Mouse (Mus musculus) midbrain, postnatal 0 days (tissue): ENCODE data around the gene Lzts2. TPM values are rescaled to one million over a fixed set of nuclear protein-coding genes. Genes with fewer than 3 reads are reported as not detected.
A peak's percentile ranks its signal among the peaks of the same experiment; 100 is the strongest.

Experiments used
- ATAC-seq: fragments of 200-750 bp; cut with Nextera tagmentation; 2 replicates; pipeline ENCODE4 v1.8.0; 2017; ENCODE audit warnings: moderate number of reproducible peaks, mild to moderate bottlenecking, moderate TSS enrichment, moderate library complexity; ENCODE audit not compliant: low FRiP score
- DNase-seq: peaks from one replicate; pipeline ENCODE4 v3.0.0-alpha.2; 2015; ENCODE audit warnings: low spot score
- H3K27ac ChIP-seq: fragments of 300-500 bp; sonication (generic); 2 replicates; pipeline ENCODE4 v1.5.1; 2014; ENCODE audit warnings: low read depth, mild to moderate bottlenecking, low read length, mixed read lengths
- H3K27me3 ChIP-seq: fragments of 300-500 bp; sonication (generic); 2 replicates; pipeline ENCODE4 v1.6.1; 2014; ENCODE audit warnings: low read length, control low read depth, mixed read lengths; ENCODE audit not compliant: insufficient read depth
- H3K36me3 ChIP-seq: fragments of 300-500 bp; sonication (generic); 2 replicates; pipeline ENCODE4 v1.6.1; 2014; ENCODE audit warnings: low read length, control low read depth, mixed read lengths; ENCODE audit not compliant: insufficient read depth
- H3K4me1 ChIP-seq: fragments of 300-500 bp; sonication (generic); 2 replicates; pipeline ENCODE4 v1.6.1; 2014; ENCODE audit warnings: mild to moderate bottlenecking, control low read depth, antibody characterized with exemption, low read length, mixed read lengths; ENCODE audit not compliant: insufficient read depth
- H3K4me2 ChIP-seq: fragments of 300-500 bp; sonication (generic); 2 replicates; pipeline ENCODE4 v1.6.1; 2014; ENCODE audit warnings: low read depth, mild to moderate bottlenecking, low read length, mixed read lengths; ENCODE audit not compliant: poor library complexity, severe bottlenecking
- H3K4me3 ChIP-seq: fragments of 300-500 bp; sonication (generic); 2 replicates; pipeline ENCODE4 v1.5.1; 2014; ENCODE audit warnings: low read depth, mild to moderate bottlenecking, low read length, moderate library complexity
- H3K9ac ChIP-seq: fragments of 300-500 bp; sonication (generic); replicated peaks from 2 replicates; pipeline ENCODE4 v1.6.1; 2014; ENCODE audit warnings: mild to moderate bottlenecking, low read length, moderate library complexity, mixed read lengths; ENCODE audit not compliant: poor library complexity, severe bottlenecking
- H3K9me3 ChIP-seq: fragments of 300-500 bp; sonication (generic); 2 replicates; pipeline ENCODE4 v1.6.1; 2016; ENCODE audit warnings: low read length, control low read depth
- CTCF ChIP-seq: IDR thresholded peaks from 2 replicates; pipeline ENCODE4 v1.5.1; 2016; ENCODE audit warnings: antibody characterized with exemption, mild to moderate bottlenecking
- WGBS: fragments of 180-500 bp; shearing (Covaris S2); extraction: QIAGEN DNeasy Blood & Tissue Kit; methylation state at CpG from one replicate; pipeline ENCODE4 v1.1.7; 2014; 5-methylcytosine and 5-hydroxymethylcytosine counted together
- polyA plus RNA-seq: library from polyadenylated mRNA; unstranded; fragments of >200 nt; fragmentation: Nextera tagmentation; extraction: Ambion mirVana; gene quantifications from 2 replicates; pipeline ENCODE4 v1.2.1, GENCODE M21; 2015
- total RNA-seq: library from RNA; depleted of rRNA; stranded (reverse); fragments of >200 nt; gene quantifications from 2 replicates; pipeline ENCODE4 v1.2.3, GENCODE M21; 2014

The Lzts2 gene
- total and polyA plus RNA-seq, 2 experiments from 2014 or later: 12.9 to 40.4 TPM

GRCm38 (mm10) chr19:45047417-45047934 lies 33.3 kb downstream of the Lzts2 start, which contains the start of gene Sfxn3:
Gene Sfxn3, plus strand, starts transcription at chr19:45047503.
- TF ChIP-seq CTCF: peak; percentile 80
- H3K27me3 ChIP-seq: no peaks in the 10 kb centered on the region
- peak within 1 kb of the TSS; percentile 94 for H3K27ac ChIP-seq
- WGBS: under 1% methylated on average over 26 of the region's 26 CpGs
- peak; percentile 94 for DNase-seq
- peak within 1 kb of the TSS; percentile 77 for H3K4me2 ChIP-seq
- peak; percentile 87 for ATAC-seq
- no peaks in the 10 kb centered on the region for H3K9me3 ChIP-seq
- H3K4me3 ChIP-seq: peak within 1 kb of the TSS; percentile 57
- H3K36me3 ChIP-seq: peaks cover 27% of the 10 kb centered on the region
- peaks cover 5% of the 10 kb centered on the region; the same call in 1 of the 2 replicates for H3K4me1 ChIP-seq
- H3K9ac ChIP-seq: peak within 1 kb of the TSS; percentile 68

GRCm38 (mm10) chr19:45047935-45048643 lies 33.9 kb downstream of the Lzts2 start:
- H3K4me3 ChIP-seq: peak overlapping the region; percentile 57
- 23% methylated on average over 11 of the region's 11 CpGs for WGBS
- ATAC-seq: peak; percentile 65
- no peaks in the 10 kb centered on the region for H3K27me3 ChIP-seq
- H3K9me3 ChIP-seq: no peaks in the 10 kb centered on the region
- peaks cover 33% of the 10 kb centered on the region for H3K36me3 ChIP-seq
- no peak for TF ChIP-seq CTCF
- peaks cover 5% of the 10 kb centered on the region; the same call in 1 of the 2 replicates for H3K4me1 ChIP-seq
- peak overlapping the region; percentile 94 for H3K27ac ChIP-seq
- DNase-seq: peak; percentile 70
- peak overlapping the region; percentile 77 for H3K4me2 ChIP-seq
- peak overlapping the region; percentile 68 for H3K9ac ChIP-seq

DNA sequence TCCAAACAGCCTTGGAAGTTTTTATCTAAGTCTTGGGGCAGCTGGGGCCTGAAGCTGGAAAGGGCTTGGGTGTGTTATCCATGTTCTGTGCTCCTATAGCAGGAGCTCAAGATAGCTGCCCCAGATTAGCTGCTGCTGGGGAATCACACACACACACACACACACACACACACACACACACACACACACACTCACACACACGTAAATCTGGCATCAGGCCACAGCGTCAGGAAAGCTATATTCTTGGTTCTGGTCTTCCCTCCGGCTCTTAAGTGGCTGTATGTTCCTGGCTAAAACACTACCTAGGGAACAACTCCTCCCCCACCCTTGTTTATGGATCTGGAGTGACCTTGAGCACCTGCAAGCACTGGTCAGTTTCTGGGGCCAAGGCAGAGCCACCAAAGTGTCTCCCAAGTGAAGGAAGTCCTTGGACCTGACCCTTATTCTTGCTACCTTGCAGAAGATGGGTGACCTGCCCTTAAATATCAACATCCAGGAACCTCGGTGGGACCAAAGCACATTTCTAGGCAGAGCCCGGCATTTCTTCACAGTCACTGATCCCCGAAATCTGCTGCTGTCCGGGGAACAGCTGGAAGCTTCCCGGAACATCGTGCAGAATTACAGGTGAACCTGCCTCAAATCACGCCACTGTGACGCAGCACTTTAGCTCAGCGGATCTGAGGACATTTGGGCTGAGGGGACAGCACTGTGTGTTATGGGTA lies 34.6 kb downstream of the Lzts2 start:
- Histone ChIP-seq H3K4me2 (peak overlapping the region; percentile 77), H3K27ac (peak overlapping the region; percentile 94), H3K4me1 (peaks cover 5% of the 10 kb centered on the region; the same call in 1 of the 2 replicates), H3K27me3 (no peaks in the 10 kb centered on the region), H3K9me3 (no peaks in the 10 kb centered on the region), H3K36me3 (peaks cover 37% of the 10 kb centered on the region), H3K4me3 (peak overlapping the region; percentile 57), H3K9ac (peak overlapping the region; percentile 68)
- WGBS: 81% methylated on average over 12 of the region's 12 CpGs
- TF ChIP-seq CTCF: no peak
- ATAC-seq (no peak), DNase-seq (no peak)

- no peak for DNase-seq
- no peak overlapping the region for H3K9ac ChIP-seq
- H3K36me3 ChIP-seq: peaks cover 42% of the 10 kb centered on the region
- 76% methylated on average over 9 of the region's 9 CpGs for WGBS
- no peak overlapping the region for H3K27ac ChIP-seq
- no peaks in the 10 kb centered on the region for H3K9me3 ChIP-seq
- no peak for ATAC-seq
- peaks cover 5% of the 10 kb centered on the region; the same call in 1 of the 2 replicates for H3K4me1 ChIP-seq
- H3K27me3 ChIP-seq: no peaks in the 10 kb centered on the region
- TF ChIP-seq CTCF: no peak
- H3K4me2 ChIP-seq: peak overlapping the region; percentile 77
- peak overlapping the region; percentile 57; the same call in 1 of the 2 replicates for H3K4me3 ChIP-seq
Measured at GRCm38 (mm10) chr19:45049523-45049922, 35.3 kb downstream of the Lzts2 start.

DNA sequence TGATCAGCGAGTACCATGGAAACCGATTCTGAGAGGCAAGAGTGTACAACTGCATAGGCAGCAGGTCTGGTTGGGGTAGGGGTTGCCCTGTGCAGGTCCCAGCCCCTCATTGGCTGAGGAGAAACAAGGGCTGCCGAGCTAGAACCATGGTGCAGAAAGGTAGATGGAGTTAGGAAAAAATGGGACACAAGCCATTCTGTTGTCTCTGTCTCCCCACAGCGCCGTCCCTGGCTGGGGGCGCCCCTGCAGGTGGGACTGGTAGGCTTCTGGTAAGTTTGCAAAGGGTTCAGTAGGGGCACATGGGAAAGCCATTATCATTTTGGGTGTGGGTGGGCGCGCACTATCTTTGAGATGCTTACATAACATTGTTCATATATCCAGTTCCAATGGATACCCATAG lies 39.2 kb downstream of the Lzts2 start:
- no peaks in the 10 kb centered on the region for H3K9me3 ChIP-seq
- ATAC-seq (no peak), DNase-seq (no peak)
- H3K9ac ChIP-seq: no peak overlapping the region
- peaks cover 51% of the 10 kb centered on the region for H3K36me3 ChIP-seq
- H3K4me1 ChIP-seq: peaks cover 9% of the 10 kb centered on the region; the same call in 1 of the 2 replicates
- TF ChIP-seq CTCF: 0 out of 2 replicates have a peak, but pooled peaks have one; percentile 9
- no peak overlapping the region for H3K4me3 ChIP-seq
- no peak overlapping the region for H3K27ac ChIP-seq
- H3K27me3 ChIP-seq: no peaks in the 10 kb centered on the region
- H3K4me2 ChIP-seq: no peak overlapping the region
- 88% methylated on average over 8 of the region's 8 CpGs for WGBS
